Mouse (Mus musculus) retina, postnatal 1 day (tissue): ENCODE results near the gene 2610028H24Rik.
A peak's percentile ranks its signal among the peaks of the same experiment; 100 is the strongest.

ENCODE experiments used
- DNase-seq: peaks from one replicate; pipeline ENCODE4 v3.0.0-alpha.2; 2012

2610028H24Rik gene

DNA sequence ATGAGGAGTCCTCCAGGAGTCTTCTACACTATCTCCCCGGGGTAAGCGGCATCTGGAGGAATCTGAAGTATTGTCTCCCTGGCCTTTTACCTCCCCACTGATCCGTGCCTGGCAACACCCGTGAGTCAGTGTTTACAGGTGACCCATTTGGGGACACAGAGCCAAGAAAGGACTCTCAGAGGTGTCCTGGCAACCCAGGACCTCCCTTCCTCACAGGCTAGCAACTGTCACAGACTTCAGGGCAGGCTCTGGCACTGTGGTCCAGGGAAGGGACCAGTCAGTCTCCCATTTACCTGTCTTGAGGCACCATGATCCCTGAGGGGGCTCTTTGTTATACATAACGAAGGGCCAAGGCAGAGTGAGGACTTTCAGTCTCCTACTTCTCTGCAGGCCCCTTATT lies at the start of gene 2610028H24Rik:
Gene 2610028H24Rik (plus strand): TSS at position 231 of the 400 bp plus-strand sequence.
- DNase-seq, result no peak

DNA sequence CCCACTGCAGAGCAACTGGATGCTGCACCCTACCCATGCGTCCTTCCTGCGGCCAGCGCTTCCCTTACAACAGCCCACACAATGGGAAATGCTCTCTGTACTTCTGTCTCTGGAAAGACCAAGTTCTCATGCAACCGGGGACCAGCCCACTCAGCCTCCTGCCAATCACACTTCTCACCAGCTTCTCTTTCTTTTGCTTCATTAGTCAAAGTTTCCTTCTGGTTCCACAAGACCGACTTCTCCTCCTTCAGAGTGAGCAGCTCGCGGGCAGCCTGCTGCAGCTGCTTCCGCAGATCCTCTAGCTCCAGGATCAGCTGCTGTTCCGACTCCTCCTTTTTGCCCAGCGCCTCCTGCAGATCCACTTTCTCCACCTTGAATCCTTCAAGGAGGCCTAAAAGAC lies 40.4 kb upstream of the 2610028H24Rik start:
- DNase-seq, result no peak

DNA sequence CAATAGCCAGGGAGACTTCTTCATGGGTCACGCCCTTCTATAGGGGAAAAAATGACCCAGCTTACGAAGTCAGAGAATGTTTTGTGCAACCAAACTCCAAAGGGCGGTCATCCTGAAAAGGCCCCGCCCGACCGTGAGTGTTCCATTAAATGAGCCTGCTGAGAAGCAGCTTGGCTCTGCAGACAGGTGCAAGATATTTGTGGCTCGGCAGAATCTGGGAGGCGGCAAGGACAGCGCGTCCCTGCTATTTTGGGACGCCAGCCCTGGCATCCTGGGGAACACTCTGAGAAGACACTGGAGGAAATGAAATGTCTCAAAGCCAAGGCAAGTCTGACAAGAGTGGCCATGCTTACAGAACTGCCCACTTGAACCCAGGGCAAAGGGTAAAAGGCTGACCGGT lies 32.1 kb upstream of the 2610028H24Rik start:
- DNase-seq, result no peak

DNA sequence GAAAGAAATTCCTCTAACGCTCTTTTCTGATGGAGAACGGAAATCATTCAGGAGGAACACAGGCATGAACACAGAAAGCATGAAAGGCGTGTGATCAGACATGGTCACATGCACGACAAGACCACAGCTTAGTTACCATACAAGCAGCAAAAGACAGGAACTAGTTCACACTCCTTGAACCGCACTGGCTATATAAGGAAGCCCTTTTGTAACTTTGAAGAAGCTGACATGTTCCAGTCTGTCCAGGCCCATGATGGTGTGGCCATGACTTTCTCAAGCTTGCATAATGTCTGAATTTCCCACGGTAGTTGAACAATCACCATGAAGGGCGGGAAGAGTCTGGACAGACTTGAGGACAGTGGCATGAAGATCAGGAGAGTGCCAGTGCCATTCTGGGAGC lies 23.2 kb upstream of the 2610028H24Rik start:
- no peak for DNase-seq

DNA sequence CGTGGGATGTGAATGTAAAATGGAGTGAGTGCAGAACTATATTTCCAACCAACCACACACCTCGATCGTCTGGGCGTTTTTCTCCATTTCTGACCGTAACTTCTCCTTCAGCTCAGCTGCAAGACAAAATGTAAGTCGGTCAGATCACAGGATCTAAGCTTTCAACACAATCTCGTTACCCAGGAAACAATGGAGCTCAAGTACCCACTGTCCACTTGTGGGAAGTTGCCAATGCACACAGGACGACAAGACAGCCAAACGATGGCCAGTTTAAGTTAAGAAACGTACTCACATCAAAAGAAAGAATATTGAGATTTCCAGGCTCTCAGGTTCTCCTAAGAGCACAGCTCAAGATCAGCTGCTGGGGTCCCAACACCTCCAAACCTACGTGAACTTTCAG lies 15.0 kb upstream of the 2610028H24Rik start:
- DNase-seq, result no peak

DNA sequence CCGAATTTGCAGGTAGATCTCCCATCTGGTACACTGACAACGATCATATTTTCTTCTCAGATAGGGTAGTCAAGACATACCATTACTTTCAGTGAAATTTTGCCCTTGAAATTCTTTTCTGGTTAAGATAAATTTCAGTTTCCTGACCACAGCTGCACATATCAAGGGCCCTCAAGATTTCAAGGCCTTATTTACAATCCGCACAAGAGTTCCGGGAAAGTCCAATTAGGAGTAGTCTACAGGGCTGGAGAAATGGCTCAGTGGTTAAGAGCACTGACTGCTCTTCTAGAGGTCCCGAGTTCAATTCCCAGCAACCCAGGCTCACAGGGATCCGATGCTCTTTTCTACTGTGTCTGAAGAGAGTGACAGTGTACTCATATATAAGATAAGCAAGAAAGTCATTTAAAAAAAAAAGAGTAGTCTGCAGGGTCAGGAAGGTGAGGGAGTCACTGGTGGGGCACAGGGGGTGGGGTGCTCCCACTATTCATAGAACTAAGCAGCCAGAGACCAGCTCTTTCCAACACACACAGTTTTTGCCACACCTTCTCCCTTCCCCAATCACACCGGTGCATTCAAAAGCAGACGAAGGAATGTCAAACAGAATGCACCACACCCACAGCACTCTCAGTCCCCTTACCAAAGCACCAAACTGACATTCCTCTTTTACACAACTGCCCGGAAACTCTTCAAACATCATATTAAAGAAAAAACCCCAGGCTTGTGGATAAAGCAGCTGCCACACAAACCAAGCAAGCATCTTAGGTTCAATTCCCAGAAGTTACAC lies 9.6 kb upstream of the 2610028H24Rik start:
- no peak for DNase-seq

DNA sequence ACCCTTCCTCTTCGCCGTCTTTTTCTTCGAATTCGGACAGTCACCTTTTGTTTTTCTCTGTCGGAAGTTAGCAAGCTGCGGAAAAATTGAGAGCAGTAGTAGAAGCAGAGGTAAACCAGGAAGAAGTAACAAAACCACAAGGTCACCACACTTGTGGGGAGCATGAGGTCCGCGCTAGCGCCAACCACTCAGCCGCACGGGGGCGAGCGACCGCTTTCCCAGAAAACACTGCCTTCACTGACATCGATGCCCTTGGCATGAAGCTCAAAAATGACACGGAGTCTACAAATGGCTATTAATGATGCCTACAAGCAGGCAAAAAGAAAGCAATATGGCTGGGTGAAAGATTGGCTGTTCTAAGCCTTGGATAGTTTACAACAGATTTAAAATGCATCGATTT lies 8.6 kb upstream of the 2610028H24Rik start, which contains the start of gene AC141477.1:
Gene AC141477.1 (minus strand): TSS at position 164 of the 400 bp plus-strand sequence.
- no peak for DNase-seq

DNA sequence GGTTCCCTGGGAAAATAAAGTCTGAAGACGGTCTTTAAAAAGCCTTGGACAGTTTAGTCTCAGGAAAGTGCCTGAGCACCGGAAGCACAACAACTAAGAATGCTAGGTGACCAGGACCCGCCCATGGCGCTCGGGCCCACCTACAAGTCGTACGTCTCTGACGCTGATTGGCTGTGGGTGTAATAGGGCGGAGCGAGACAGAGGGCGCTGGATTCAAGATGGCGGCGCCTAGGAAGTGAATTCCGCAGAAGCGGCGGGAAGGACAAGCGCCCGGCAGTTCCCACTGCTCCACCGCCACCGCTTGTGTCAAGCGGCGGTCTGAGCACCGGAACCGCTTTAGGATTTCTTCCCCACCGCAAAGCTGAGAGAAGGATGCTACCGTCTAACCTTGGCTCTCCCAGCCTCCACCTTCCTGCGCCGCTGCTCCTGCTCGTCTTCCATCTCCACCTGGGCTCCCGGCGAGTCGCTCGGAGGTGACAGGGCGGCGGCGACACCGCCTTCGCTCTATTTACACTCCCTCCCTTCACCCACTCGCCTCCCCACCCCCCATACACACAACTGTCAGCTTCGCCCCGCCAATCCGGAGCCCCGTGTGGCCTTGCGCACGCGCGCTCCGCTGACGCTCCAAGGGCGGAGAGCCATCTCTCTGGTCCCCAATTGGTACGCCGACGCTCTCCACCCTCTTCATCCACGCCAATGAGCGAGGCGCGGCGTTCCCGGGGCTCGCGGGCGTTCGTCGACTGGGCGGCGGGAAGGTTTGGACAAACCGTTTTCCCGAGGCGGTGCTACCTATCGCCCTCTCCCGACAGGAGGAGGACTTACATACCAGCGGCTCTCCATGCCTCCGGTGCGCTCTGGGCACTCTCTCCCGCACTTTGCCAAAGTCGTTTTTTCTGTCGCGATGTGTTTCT lies 6.4 kb upstream of the 2610028H24Rik start, which contains the start of gene Pcnt:
Gene Pcnt (minus strand): TSS at position 609 of the 911 bp plus-strand sequence.
- peak; percentile 99 for DNase-seq

DNA sequence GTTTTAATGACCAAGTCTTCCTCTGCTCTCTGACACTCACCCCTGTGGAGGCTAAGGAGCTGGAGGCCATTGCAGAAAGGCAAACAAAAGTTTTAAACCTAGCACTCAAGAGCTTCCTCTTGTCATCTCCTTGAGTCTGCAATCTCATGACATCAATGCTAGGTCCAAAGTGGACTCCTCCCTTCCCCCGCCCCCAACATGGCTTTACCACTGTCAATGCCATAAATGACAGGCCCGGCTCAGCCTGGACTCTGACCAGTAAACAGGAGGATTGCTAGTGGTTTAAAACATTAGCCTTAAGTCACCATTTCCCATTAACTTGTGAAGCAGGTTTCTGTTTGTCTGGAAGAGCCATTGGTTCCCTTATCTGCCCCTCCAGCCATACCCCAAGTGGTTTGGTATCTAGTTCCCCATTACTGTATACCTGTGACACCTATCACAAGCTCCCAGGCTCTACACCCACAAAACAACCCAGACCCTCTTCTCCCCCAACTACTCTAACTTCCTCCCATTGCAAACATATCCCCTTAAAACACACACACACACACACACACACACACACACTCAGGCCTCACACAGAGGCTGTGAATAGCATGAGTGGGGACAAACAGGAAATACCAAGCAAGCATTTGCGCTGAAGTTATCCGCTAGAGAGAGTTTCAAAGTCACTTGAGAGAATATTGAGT lies 2.7 kb upstream of the 2610028H24Rik start:
- no peak for DNase-seq

DNA sequence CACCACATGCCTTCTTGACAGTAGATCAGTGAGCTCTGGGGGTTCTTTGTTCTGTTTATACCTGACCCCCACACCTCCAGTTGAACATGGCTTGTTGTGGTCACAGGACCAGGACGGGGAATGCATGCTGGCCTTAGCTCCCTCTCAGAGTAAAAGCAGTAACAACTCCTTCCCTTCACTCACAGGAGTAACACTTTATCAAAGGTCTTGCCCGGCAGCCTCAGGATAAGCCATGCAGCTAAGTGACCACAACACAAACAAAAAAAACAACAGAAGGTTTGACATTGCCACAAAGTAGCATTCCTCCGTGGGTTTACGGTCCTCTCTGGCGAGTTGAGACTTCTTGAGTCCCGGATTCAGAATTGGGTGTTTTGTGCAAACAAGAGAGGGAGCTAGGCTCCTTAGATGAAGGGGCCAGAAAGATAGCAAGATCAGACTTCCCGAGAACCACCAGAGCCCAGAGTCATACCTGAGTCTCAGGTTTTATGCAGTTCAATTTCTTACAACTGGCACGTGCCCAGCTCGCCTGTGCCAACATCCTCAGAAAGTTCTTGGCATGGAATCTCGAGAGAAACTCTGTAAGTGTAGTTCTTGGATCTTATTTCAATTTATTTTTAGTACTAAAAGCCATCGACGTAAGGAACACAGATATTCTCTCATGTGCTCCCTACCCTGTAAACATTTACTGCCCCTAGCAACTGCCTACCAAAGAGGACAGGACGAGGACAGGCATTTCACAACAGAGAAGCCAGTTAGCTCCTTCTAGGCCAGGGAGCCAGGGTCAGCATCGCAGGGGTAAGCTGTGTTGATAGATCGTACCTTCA lies 1.3 kb upstream of the 2610028H24Rik start:
- DNase-seq, result no peak

DNA sequence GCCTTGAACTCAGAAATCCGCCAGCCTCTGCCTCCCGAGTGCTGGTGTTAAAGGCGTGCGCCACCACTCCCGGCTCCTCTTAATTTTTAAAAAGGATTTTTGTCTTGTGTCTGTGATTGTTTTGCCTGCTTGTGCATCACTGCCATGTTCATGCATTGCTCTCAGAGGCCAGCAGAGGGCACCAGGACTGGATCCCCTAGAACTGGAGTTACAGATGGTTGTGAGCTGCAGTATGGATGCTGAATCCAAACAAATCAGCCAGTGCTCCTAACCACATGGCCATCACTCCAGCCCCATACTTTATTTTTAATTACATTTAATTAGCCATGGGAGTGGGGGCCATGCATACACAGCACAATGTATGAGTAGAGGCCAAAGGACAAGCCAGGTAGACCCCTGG lies 6.4 kb downstream of the 2610028H24Rik start:
- peak; percentile 75 for DNase-seq

DNA sequence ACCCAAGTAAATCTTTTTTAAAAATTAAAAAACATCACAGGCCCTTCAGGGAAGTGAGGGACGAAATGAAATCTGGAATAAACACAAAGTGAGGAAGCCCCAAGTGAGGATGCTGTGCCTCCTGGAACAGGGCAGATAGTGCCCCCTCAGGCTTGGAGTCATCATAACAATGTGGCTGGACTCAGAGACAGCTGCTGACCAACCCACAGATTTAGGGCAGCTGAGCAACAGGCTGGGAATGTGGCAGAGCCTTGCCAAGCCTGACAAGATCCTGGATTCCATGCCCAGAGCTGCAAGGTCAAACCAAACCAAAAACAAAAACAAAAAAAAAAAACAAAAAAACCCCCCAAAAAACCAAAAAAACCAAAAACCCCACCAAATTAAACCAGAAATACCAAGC lies 12.4 kb downstream of the 2610028H24Rik start:
- no peak for DNase-seq

DNA sequence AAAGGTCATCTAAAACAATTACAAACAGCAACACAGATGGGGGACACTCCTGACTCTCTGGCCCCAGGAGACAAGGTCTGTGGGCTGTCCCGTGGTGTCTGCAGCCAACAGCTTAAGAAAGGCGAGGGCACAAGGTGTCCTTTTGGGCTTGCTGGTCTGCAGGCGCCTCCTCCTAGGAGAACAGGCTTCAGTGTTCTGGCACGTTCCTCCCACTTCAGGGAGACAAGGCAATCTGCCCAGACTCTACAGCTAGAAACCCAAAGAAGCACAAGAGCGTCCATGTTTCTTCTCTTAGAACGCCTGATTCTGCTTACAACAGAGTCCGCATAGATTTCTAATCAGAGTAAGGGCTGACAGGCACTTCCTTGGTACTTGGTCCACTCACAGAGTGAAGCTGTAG lies 13.4 kb downstream of the 2610028H24Rik start:
- no peak for DNase-seq

DNA sequence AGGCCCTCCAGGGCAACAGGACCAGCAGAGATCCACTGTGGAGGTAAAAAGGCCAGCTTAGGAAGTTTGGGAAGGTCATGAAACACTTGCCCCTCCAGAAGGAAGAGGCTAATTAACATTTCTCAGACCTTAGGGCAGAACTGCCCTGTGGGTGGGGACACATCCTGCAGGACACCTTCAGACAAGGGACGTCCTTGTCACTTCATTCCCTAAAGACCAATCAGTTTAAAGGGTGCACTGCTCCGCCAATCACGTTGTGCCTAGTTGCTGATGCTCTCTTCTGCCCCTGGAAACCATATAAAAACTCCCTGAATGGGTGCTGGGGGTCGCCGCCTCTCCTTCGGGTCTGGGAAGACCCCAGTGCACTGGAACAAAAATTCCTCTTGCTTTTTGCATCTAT lies 13.8 kb downstream of the 2610028H24Rik start:
- DNase-seq, result no peak

DNA sequence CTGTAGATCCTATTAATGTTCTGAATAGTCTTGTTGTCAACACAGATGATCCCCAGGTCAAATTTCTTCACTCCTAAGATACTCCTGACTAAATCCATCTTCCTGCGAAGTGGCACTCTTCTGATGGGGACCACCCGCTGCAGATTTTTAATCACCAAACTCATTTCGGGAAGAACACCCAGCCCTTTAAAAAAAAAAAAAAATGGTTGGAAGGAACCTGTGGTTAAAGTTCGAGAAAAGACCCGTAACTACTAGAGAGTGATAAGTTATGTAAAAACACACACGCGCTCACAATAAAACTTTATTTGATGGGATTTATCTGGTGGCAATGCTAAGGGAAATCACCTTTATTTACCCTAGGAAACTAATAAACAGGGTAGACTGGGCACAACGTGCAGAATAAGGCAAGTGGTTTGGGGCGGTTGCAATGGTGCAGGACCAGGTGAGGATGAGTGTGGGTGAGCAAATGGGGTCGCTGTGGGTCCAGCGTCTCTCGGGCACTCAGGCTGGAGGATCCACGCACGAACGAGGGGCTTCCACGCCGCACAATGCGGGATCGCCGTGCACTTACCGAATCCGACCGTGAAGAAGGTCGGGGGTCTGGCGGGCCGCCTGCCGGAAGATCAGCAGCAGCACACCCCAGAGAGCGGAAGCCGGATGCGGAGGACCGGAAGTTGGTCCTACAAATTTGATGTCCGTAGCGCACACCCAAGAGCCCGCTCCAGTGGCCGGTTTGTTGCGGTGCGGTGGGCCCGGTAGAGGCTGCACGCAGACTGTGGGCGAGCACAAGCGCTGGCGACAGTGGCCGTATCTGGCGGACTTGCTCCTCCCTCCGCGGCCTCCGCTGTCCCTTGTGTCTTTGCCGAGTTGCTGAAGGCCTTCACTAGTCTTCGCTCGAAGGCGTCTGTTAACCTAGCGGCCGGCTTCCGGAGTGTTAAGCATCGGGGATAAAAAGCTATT lies 19.6 kb downstream of the 2610028H24Rik start, which contains the start of the genes Mcm3ap and Ybey:
Gene Mcm3ap (plus strand): TSS at position 725 of the 960 bp plus-strand sequence.
Gene Ybey (minus strand): TSS at position 912 of the 960 bp plus-strand sequence.
- DNase-seq, result peak; percentile 96

DNA sequence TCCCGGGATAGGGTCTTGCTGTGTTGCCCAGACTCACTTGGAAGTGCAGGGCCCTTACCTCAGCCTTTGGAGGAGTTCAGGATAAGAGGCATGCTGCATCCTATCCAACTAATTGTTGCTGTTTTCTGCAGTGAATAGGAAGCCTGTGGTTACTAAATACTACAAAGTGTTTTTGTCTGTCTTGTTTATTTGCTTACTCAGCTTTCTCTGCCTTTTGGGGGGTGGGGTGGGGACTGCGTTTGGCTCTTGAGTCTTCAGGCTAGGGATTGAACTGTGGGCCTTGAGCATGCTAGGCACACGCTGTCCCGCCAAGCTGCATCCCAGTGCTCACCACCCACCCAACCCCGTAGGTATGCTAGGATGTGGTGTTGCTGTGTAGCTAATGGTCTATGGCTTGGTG lies 24.9 kb downstream of the 2610028H24Rik start:
- DNase-seq, result no peak

DNA sequence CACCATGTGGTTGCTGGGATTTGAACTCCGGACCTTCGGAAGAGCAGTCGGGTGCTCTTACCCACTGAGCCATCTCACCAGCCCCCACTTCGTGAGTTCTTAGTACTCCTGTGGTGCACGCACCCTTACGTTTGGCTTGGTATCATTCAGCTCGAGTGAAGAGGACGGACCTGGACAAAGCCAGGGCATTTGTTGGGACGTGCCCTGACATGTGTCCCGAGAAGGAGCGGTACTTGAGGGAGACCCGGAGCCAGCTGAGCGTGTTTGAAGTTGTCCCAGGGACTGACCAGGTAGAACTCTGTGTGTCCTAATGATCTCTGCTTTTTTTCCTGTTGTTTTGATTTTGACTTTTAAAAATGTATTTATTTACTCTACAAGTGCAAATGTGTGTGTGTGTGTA lies 32.0 kb downstream of the 2610028H24Rik start:
- no peak for DNase-seq

DNA sequence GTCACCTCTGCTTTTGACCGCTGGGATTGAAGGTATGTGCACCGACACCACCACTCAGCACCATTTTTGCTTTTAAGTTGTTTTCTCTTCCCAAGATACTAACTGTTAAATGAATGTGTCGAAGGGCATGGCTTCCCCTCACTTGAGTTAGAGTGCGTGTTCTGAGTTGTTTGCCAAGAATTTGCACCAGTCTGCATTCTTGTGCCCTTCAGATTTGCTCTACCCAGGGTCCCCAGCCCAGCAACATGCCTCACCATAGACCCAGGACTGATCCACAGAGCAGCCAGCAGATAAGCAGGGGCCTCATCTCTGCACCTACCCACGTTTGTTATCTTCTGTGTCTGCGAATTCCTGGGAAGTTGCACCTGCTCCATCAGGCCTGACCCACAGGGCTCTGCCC lies 32.6 kb downstream of the 2610028H24Rik start:
- DNase-seq, result no peak

DNA sequence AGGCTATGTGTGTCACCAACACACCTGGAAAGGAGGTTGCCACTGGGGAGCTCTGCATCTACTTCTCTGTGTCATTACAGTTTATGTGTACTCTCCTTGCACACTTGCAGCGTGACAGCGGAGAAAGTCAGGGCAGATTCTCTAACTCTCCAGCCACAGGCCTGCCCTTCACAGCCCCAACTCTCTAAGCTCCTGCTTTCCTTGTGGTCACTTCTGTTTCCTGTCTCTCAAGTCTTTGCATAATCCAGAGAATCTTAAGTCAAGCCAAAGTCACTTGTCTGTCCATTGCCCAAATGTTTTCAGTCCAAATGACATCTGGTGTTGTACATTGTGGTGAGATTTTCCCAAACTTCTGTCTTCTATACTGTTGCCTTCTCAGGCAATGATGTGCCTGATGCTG lies 37.4 kb downstream of the 2610028H24Rik start:
- DNase-seq, result no peak

DNA sequence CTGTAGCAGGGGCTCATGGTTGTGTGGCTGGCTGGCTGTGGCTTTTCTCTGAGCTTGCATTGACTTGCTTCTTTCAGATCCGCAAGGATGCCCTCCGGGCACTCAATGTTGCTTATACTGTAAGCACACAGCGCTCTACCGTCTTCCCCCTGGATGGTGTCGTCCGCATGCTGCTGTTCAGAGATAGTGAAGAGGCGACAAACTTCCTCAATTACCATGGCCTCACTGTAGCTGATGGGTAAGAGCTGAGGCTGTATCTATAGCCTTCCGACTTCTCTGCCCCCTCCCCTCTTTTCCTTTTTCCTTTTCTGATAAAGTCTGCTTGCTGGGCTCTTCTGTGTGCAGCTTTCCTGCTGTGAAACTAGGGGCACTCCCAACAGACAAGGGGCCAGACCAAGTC lies 39.4 kb downstream of the 2610028H24Rik start:
- DNase-seq, result no peak

DNA sequence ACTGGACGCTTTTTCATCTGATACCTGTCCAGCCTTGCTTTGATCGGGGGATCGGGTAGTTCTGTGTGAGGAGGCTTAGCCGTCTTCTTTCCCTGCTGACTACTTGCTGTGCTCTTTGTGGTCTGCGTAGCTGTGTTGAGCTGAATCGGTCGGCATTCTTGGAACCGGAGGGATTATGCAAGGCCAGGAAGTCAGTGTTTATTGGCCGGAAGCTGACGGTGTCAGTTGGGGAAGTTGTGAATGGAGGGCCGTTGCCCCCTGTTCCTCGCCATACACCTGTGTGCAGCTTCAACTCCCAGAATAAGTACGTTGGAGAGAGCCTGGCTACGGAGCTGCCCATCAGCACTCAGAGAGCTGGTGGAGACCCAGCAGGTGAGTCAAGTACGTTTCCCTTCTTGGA lies 40.3 kb downstream of the 2610028H24Rik start:
- DNase-seq, result no peak
